Mouse (Mus musculus): ENCODE measurements around the gene Tnfrsf14. TPM values are rescaled to one million over a fixed set of nuclear protein-coding genes. Genes with fewer than 3 reads are reported as not detected.

Gene Tnfrsf14
- polyA plus RNA-seq, 1 experiment from 2014 or later: 1.0 TPM

GRCm38 (mm10) chr4:154904185-154905071 lies 23.9 kb downstream of the Tnfrsf14 start:
- Histone ChIP-seq H3K4me3 (ENCODE audit: low read depth, low read length) (peak overlapping the region; percentile 33), H3K36me3 (ENCODE audit: control insufficient read depth, insufficient read depth, low read length) (no peaks in the 10 kb centered on the region), H3K9ac (ENCODE audit: low read depth, low read length) (peak overlapping the region; percentile 29; the same call in 1 of the 2 replicates), H3K27me3 (ENCODE audit: control insufficient read depth, insufficient read depth, low read length) (no peaks in the 10 kb centered on the region), H3K27ac (ENCODE audit: low read depth, low read length) (no peak overlapping the region), H3K4me1 (replicated peaks; ENCODE audit: control insufficient read depth, insufficient read depth, low read length) (no peaks in the 10 kb centered on the region), H3K4me2 (replicated peaks; ENCODE audit: low read depth, low read length) (peak overlapping the region; percentile 54), H3K9me3 (ENCODE audit: control insufficient read depth, low read length) (no peaks in the 10 kb centered on the region)
- 3% methylated on average over 16 of the region's 16 CpGs for WGBS
- peak; percentile 80 for ATAC-seq (ENCODE audit: low FRiP score)
- peak; percentile 73 for DNase-seq (ENCODE audit: low spot score)

- Histone ChIP-seq H3K9me3 (ENCODE audit: control insufficient read depth, low read length) (no peaks in the 10 kb centered on the region), H3K9ac (ENCODE audit: low read depth, low read length) (no peak overlapping the region), H3K4me1 (replicated peaks; ENCODE audit: control insufficient read depth, insufficient read depth, low read length) (peaks cover 2% of the 10 kb centered on the region; the same call in 1 of the 2 replicates), H3K36me3 (ENCODE audit: control insufficient read depth, insufficient read depth, low read length) (no peaks in the 10 kb centered on the region), H3K27ac (ENCODE audit: low read depth, low read length) (no peak overlapping the region), H3K4me2 (replicated peaks; ENCODE audit: low read depth, low read length) (no peak overlapping the region), H3K27me3 (ENCODE audit: control insufficient read depth, insufficient read depth, low read length) (no peaks in the 10 kb centered on the region), H3K4me3 (ENCODE audit: low read depth, low read length) (no peak overlapping the region)
- DNase-seq (ENCODE audit: low spot score) (no peak), ATAC-seq (ENCODE audit: low FRiP score) (no peak)
- 89% methylated on average over 2 of the region's 2 CpGs for WGBS
Measured at GRCm38 (mm10) chr4:154902371-154902770, 26.0 kb downstream of the Tnfrsf14 start.

GRCm38 (mm10) chr4:154898506-154899446 lies 29.6 kb downstream of the Tnfrsf14 start, which contains the start of gene Fam213b:
Gene Fam213b (minus strand): TSS chr4:154899135.
- Histone ChIP-seq H3K27me3 (ENCODE audit: control insufficient read depth, insufficient read depth, low read length) (no peaks in the 10 kb centered on the region), H3K4me1 (replicated peaks; ENCODE audit: control insufficient read depth, insufficient read depth, low read length) (peaks cover 2% of the 10 kb centered on the region; the same call in 1 of the 2 replicates), H3K36me3 (ENCODE audit: control insufficient read depth, insufficient read depth, low read length) (no peaks in the 10 kb centered on the region), H3K9me3 (ENCODE audit: control insufficient read depth, low read length) (no peaks in the 10 kb centered on the region), H3K4me3 (ENCODE audit: low read depth, low read length) (peak within 1 kb of the TSS; percentile 44), H3K27ac (ENCODE audit: low read depth, low read length) (peak within 1 kb of the TSS; percentile 51; the same call in 1 of the 2 replicates), H3K4me2 (replicated peaks; ENCODE audit: low read depth, low read length) (peak within 1 kb of the TSS; percentile 86), H3K9ac (ENCODE audit: low read depth, low read length) (peak within 1 kb of the TSS; percentile 49)
- DNase-seq (ENCODE audit: low spot score): peak; percentile 90
- 2% methylated on average over 43 of the region's 43 CpGs for WGBS
- ATAC-seq (ENCODE audit: low FRiP score): peak; percentile 98

- DNase-seq (ENCODE audit: low spot score) (no peak), ATAC-seq (ENCODE audit: low FRiP score) (no peak)
- peak overlapping the region; percentile 49 for H3K9ac ChIP-seq (ENCODE audit: low read depth, low read length)
- peaks cover 2% of the 10 kb centered on the region; the same call in 1 of the 2 replicates for H3K4me1 ChIP-seq (replicated peaks; ENCODE audit: control insufficient read depth, insufficient read depth, low read length)
- 78% methylated on average over 6 of the region's 6 CpGs for WGBS
- H3K4me2 ChIP-seq (replicated peaks; ENCODE audit: low read depth, low read length): peak overlapping the region; percentile 86
- no peaks in the 10 kb centered on the region for H3K27me3 ChIP-seq (ENCODE audit: control insufficient read depth, insufficient read depth, low read length)
- no peaks in the 10 kb centered on the region for H3K9me3 ChIP-seq (ENCODE audit: control insufficient read depth, low read length)
- H3K4me3 ChIP-seq (ENCODE audit: low read depth, low read length): peak overlapping the region; percentile 44
- no peak overlapping the region for H3K27ac ChIP-seq (ENCODE audit: low read depth, low read length)
- no peaks in the 10 kb centered on the region for H3K36me3 ChIP-seq (ENCODE audit: control insufficient read depth, insufficient read depth, low read length)
Measured at GRCm38 (mm10) chr4:154897676-154898465, 30.5 kb downstream of the Tnfrsf14 start.

- 78% methylated on average over 5 of the region's 5 CpGs for WGBS
- Histone ChIP-seq H3K36me3 (ENCODE audit: control insufficient read depth, insufficient read depth, low read length) (no peaks in the 10 kb centered on the region), H3K4me1 (replicated peaks; ENCODE audit: control insufficient read depth, insufficient read depth, low read length) (peaks cover 2% of the 10 kb centered on the region; the same call in 1 of the 2 replicates), H3K9me3 (ENCODE audit: control insufficient read depth, low read length) (no peaks in the 10 kb centered on the region), H3K4me3 (ENCODE audit: low read depth, low read length) (no peak overlapping the region), H3K9ac (ENCODE audit: low read depth, low read length) (no peak overlapping the region), H3K27ac (ENCODE audit: low read depth, low read length) (no peak overlapping the region), H3K27me3 (ENCODE audit: control insufficient read depth, insufficient read depth, low read length) (no peaks in the 10 kb centered on the region), H3K4me2 (replicated peaks; ENCODE audit: low read depth, low read length) (no peak overlapping the region)
- no peak for DNase-seq (ENCODE audit: low spot score)
- ATAC-seq (ENCODE audit: low FRiP score): no peak
Measured at GRCm38 (mm10) chr4:154895549-154895948, 32.8 kb downstream of the Tnfrsf14 start.

- WGBS: 88% methylated on average over 14 of the region's 14 CpGs
- Histone ChIP-seq H3K9ac (ENCODE audit: low read depth, low read length) (no peak overlapping the region), H3K4me3 (ENCODE audit: low read depth, low read length) (no peak overlapping the region), H3K27ac (ENCODE audit: low read depth, low read length) (no peak overlapping the region), H3K9me3 (ENCODE audit: control insufficient read depth, low read length) (no peaks in the 10 kb centered on the region), H3K4me1 (replicated peaks; ENCODE audit: control insufficient read depth, insufficient read depth, low read length) (no peaks in the 10 kb centered on the region), H3K36me3 (ENCODE audit: control insufficient read depth, insufficient read depth, low read length) (no peaks in the 10 kb centered on the region), H3K27me3 (ENCODE audit: control insufficient read depth, insufficient read depth, low read length) (no peaks in the 10 kb centered on the region), H3K4me2 (replicated peaks; ENCODE audit: low read depth, low read length) (no peak overlapping the region)
- ATAC-seq (ENCODE audit: low FRiP score) (no peak), DNase-seq (ENCODE audit: low spot score) (no peak)
Measured at GRCm38 (mm10) chr4:154890887-154891286, 37.5 kb downstream of the Tnfrsf14 start.

GRCm38 (mm10) chr4:154887593-154888250 lies 40.6 kb downstream of the Tnfrsf14 start:
- Histone ChIP-seq H3K4me1 (replicated peaks; ENCODE audit: control insufficient read depth, insufficient read depth, low read length) (no peaks in the 10 kb centered on the region), H3K9ac (ENCODE audit: low read depth, low read length) (no peak overlapping the region), H3K36me3 (ENCODE audit: control insufficient read depth, insufficient read depth, low read length) (no peaks in the 10 kb centered on the region), H3K4me2 (replicated peaks; ENCODE audit: low read depth, low read length) (no peak overlapping the region), H3K9me3 (ENCODE audit: control insufficient read depth, low read length) (no peaks in the 10 kb centered on the region), H3K27ac (ENCODE audit: low read depth, low read length) (no peak overlapping the region), H3K27me3 (ENCODE audit: control insufficient read depth, insufficient read depth, low read length) (no peaks in the 10 kb centered on the region), H3K4me3 (ENCODE audit: low read depth, low read length) (no peak overlapping the region)
- ATAC-seq (ENCODE audit: low FRiP score) (no peak), DNase-seq (ENCODE audit: low spot score) (no peak)
- 83% methylated on average over 15 of the region's 15 CpGs for WGBS
